Mouse (Mus musculus) testis, postnatal 10 days (tissue): ENCODE data around the gene Kif12.

ENCODE experiments used
- DNase-seq: peaks from one replicate; pipeline ENCODE4 v3.0.0; 2021; ENCODE audit warnings: low spot score

The Kif12 gene

DNA sequence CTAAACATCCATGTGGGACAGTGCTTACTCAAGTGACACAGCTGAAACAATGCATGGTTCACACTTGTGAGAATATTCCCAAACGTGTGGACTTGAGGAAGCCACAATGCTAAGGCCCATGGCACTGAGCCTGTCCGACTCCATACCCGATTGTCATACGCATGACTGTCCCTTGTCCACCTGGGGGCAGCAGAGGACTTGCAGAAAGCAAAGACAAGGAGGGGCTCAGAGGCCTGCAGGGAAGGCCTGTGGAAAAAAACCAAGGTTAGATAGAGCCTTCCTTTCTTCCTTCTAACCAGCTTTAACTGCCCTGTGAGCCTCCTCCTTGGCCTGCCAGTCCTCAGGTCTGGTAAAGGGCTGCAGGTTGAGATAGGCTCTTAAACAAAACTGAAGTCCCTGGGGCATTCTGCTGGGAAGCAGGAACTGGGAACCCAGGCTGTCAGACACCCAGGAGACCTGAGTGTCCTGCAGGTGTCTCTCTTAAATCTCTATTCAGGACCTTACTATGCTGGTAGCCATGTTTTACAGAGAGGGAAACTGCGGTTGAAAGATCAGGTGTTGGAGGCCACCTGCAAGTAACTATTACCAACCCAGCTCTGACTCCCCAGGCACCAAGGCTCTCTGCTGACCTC is 12.9 kb downstream of the Kif12 start:
- DNase-seq = peak; percentile 96

DNA sequence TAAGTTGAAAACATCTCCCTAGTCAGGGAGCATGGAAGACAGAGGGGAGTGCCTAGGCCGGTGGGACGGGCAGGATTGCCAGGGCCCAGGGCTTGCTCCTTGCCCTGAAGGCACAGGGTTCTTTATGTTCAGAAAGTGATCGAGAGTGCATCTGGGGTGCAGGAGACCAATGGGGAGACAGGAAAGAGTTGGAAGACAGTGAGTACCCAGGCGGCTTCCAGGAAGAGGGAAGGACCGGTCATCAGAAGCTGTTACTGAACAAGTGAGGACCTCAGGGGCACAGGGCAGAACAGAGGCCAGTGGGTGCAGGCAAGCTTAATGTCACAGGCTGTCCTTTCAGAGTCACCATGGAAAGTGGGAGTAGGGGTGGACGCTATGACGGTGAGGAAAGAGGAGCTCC is 13.7 kb downstream of the Kif12 start:
- DNase-seq = no peak

DNA sequence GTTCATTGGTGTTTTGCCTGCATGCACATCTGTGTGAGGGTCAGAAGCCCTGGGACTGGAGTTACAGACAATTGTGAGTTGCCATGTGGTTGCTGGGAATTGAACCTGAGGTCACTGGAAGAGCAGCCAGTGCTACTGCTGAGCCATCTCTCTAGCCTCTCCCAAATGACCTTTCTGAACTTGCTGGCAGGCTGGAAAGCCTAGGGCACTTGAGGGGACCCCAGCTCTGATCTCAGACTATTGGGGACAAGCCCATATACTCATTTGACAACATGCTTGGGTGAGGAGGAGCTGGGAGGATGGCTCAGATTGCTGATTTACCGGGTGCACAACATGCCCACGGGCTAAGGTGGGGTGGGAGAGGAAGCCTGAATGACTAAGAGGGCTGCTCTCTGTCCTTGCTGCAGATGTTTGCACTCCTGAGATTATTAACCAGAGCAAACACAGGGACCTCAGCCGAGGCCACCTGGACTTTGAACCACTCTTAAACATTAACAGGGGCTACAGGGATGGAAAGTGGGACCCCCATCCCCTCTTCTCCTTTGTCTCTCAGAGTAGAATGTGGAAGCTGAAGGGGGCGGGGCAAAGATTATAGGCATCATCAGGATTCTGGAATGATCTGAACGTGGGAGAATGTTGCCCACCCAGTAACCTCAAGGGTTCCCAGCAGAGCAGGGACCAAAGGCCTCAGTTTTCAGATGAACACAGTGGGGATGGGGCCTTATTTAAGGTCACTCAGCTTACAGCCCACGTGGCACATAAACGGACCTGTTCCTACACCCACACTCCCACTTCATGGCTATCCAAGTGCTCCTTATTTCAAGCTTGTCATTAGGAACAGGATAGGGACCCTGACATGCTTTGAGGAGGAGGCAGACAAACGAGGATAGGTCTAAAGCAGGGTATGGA is 15.0 kb downstream of the Kif12 start:
- DNase-seq = no peak

DNA sequence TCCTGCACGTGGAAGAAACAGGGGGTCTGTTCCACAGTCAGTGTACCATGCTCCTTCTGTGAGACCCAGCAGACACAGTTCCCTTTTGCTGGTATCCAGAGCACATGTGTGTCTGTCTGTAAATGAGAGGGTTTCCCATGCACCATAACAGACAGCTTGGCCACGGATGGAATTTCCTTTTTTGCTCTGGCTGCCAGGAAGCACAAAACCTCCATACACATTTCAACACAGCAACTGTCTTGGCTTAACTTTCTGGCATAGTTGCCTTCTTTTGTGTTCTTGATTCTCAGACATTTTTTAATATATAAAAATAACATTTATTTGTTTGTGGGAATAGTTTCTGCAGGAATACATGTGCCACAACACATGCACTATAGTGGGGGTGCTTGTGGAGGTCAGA is 16.3 kb downstream of the Kif12 start:
- DNase-seq = no peak

DNA sequence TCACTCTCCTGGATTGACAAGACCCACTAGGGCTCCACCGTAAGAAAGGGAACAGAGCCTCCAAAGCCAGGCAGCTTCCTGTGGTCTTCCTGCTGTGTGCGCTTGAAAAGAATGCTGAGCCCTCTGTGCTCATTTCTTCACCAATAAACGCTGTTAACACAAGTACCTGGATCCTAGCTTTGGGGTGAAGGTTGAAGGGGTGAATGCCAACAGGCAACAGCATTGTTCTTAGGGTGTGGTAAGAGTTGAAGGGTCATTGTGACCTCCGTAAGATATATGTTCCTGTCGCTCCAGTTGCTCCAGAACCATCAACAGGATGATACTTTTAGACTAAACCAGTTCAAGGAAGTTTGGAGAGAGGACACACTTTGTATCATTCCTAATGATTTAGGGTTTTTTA is 17.2 kb downstream of the Kif12 start, which contains the start of gene Ambp:
Gene Ambp (minus strand): TSS at position 101 of the 400 bp plus-strand sequence.
- no peak for DNase-seq

DNA sequence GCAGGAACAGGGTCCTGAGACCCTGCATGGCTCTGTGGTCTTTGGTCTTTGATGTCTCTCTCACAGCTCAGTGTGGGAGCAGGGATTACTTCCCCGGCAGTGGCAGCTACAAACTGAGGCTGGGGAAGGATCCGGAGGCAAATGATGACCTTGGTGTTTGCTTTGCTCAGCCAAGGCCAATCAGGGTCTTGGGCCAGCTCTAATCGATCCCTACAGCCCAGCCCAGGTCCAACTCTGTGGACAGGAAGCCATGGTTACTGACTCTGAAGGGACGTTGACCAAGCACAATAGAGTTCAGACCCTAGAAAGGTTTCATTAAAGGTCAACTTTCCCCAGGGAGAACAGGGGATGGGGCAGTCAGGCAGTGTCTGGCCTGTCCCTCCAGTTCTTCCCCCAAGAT is 17.9 kb downstream of the Kif12 start:
- DNase-seq = no peak

DNA sequence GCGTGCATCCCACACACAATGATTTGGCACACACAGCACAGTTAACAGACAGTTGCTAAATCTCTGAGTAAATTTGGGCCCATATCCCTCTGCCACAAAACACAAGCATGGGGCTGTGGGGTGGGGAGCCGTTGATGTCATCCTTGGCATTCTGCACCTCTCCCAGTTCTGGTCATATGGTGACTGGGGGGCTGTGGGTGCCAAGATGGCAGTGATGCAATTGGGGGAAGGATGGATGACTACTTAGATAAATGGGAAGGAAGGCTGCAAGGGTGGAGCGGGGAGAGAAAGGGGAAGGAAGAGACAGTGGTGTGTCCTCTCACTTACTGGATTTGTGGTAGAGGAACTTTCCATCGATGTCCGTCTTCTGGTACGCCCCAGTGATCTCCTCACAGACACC is 20.8 kb downstream of the Kif12 start:
- no peak for DNase-seq

DNA sequence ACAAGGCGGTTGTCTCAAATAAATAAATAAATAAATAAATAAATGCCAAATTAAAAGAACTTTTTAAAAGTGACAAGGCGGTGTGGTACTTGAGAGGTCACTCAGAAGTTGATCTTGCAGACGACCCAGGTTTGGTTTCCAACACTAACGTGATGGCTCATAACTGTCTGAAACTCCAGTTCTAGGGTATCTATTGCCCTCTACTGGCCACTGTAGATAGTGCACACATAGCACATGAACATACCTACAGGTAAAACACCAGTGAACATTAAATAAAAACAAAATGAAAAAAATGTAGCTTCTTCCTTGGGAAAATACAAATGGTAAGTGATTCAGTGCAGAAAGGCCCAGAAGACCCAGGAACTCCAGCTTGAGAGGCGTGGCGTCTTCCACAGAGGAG is 24.7 kb downstream of the Kif12 start:
- DNase-seq = no peak

DNA sequence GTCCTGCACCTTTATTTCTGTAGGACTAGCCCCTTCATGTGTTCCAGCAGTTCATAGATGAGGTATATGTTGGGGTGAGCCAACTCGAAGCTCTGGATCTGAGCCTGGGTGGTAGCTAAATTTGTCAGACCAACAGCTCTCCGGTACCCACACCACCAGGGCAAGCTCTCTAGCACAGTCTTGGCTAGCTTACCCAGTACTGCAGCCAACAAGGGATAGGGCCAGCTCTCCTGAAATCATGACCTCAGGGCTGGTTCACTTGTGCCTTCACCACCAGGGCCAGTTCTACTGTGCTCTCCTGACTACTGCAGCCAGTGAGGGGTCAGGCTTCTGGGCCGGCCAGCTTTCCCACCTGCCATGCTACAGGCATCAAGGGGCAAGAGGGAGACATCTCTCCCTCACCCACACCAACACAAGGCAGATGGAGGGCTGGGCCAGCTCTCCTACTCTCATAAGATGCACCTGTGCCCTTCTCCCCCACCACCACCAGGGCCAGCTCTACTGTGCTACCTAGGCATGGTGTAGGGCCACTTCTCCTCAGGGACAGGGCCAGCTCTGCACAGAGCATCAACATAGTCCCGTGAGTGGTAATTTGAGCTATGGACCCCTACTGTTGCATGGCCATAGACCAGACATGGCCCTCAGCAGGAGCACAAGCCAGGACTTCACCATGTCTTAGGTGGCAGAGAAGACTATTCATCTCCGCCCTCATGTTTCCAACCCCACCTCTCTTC is 41.9 kb downstream of the Kif12 start:
- no peak for DNase-seq

DNA sequence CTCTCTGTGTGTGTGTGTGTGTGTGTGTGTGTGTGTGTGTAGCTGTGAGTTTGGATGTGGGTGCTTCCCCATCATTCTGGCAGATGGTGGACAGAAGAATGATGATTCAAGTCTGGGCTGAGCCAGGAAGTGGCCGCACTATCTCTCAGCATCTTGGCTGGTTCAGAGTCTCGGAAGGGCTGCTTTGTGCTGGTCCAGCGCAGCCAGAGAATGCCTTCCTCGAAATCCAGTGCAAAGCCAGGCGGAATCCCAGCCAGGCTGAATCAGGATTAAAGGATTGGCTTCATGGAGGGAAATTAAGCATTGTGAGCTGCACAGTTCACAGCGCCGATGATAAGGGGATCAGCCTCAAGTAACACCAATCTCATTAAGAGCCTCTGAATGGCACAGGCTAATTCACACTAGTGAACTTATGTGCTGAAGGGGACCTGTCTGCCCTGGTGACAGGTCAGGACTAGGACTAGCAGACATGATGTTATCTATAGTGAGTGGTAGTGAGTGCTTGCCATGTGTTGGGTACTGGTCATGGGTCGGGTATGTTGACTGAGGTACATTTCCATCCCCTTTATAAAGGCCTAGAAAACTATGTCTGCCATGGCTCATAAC is 47.0 kb downstream of the Kif12 start:
- DNase-seq = no peak

DNA sequence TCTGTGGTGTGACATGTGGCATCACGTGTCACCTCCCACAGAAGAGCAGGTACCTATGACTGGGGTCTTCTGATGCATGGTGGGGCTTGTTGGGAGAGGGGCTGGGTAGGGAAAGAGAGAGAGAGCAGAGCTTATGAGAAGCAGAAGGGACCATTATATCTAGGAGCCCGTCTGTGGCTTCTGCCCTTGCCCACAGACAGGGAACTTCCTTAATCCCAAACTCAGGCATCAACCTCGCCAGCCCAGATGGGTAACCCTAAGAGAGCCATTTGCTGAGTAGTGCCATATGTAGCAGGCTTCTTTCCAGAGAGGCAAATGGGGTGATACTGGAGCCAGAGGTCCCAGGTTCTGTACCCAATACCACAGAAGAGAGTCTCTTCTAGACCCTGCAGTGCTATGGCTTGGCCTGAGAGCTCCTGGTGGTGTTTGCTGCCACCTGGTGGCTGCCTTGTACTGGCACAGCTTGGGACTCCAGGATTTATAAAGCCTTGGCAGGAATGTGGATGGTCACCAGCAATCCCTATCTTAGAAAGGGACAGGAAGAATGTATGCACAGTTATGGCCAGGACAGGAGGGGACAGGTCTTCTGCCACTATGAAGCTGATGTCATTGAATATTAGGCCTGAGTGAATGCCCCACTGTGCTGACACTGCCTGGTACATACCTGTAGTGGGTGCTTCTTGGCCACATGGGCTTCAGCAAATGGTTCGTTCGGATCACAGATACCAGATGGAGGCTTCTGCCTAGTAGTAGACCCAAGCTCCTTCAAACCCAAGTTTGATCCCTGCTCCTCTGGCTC is 53.1 kb downstream of the Kif12 start:
- DNase-seq = peak; percentile 90
